Mouse (Mus musculus) MEL (cell line): ENCODE measurements around the gene Rassf8.

Experiments
- BHLHE40 ChIP-seq: IDR thresholded peaks from 2 replicates; pipeline ENCODE4 v1.6.1; 2012; ENCODE audit warnings: low read depth, mild to moderate bottlenecking, inconsistent platforms, low read length, improper control_type of control experiment, borderline replicate concordance
- CTCF ChIP-seq, 3 experiments: IDR thresholded peaks in 2 of 3; conservative IDR thresholded peaks in 1 of 3; 2 replicates each; pipeline ENCODE4 v1.5.1; 2011 to 2012; ENCODE audit warnings: low read length in 3 of 3, low read depth in 2 of 3, mild to moderate bottlenecking in 2 of 3, improper control_type of control experiment in 1 of 3, inconsistent platforms in 1 of 3, mixed read lengths in 1 of 3, moderate library complexity in 1 of 3; ENCODE audit not compliant: control insufficient read depth in 1 of 3, insufficient read depth in 1 of 3, poor library complexity in 1 of 3, severe bottlenecking in 1 of 3
- EP300 ChIP-seq, 2 experiments: IDR thresholded peaks; 2 replicates each; pipeline ENCODE4 v1.6.1; 2011; ENCODE audit warnings: improper control_type of control experiment in 2 of 2, low read length in 2 of 2, low read depth in 1 of 2, mild to moderate bottlenecking in 1 of 2
- GABPA ChIP-seq: IDR thresholded peaks from 2 replicates; pipeline ENCODE4 v1.6.1; 2012; ENCODE audit warnings: low read depth, mild to moderate bottlenecking, inconsistent platforms, low read length, improper control_type of control experiment, moderate library complexity
- HCFC1 ChIP-seq: IDR thresholded peaks from 2 replicates; pipeline ENCODE4 v1.6.1; 2012; ENCODE audit warnings: low read depth, mild to moderate bottlenecking, inconsistent platforms, low read length, improper control_type of control experiment, moderate library complexity
- JUND ChIP-seq: IDR thresholded peaks from 2 replicates; pipeline ENCODE4 v1.6.1; 2011; ENCODE audit warnings: low read depth, mild to moderate bottlenecking, improper control_type of control experiment, low read length
- MAZ ChIP-seq: IDR thresholded peaks from 2 replicates; pipeline ENCODE4 v1.6.1; 2012; ENCODE audit warnings: low read depth, mild to moderate bottlenecking, inconsistent platforms, low read length, improper control_type of control experiment
- MXI1 ChIP-seq: IDR thresholded peaks from 2 replicates; pipeline ENCODE4 v1.6.1; 2011; ENCODE audit warnings: mild to moderate bottlenecking, low read depth, low read length, improper control_type of control experiment
- POLR2A ChIP-seq, 2 experiments: IDR thresholded peaks; 2 replicates each; pipeline ENCODE4 v1.6.1; 2011 to 2012; ENCODE audit warnings: low read length in 2 of 2, mild to moderate bottlenecking in 2 of 2, control low read depth in 1 of 2, improper control_type of control experiment in 1 of 2, low read depth in 1 of 2, moderate library complexity in 1 of 2; ENCODE audit not compliant: control insufficient read depth in 1 of 2, insufficient read depth in 1 of 2, poor library complexity in 1 of 2
- TBP ChIP-seq: IDR thresholded peaks from 2 replicates; pipeline ENCODE4 v1.8.0; 2011; ENCODE audit warnings: low read depth, low read length, improper control_type of control experiment
- USF1 ChIP-seq: IDR thresholded peaks from 2 replicates; pipeline ENCODE4 v1.6.1; 2014; ENCODE audit warnings: low read depth, mild to moderate bottlenecking, inconsistent platforms, low read length, improper control_type of control experiment, moderate library complexity
- USF2 ChIP-seq, 2 experiments: IDR thresholded peaks; 2 replicates each; pipeline ENCODE4 v1.6.1; 2011 to 2012; ENCODE audit warnings: improper control_type of control experiment in 2 of 2, low read length in 2 of 2, borderline replicate concordance in 1 of 2, inconsistent platforms in 1 of 2, low read depth in 1 of 2, mild to moderate bottlenecking in 1 of 2; ENCODE audit not compliant: insufficient read depth in 1 of 2
- ZKSCAN1 ChIP-seq: IDR thresholded peaks from 2 replicates; pipeline ENCODE4 v1.6.1; 2012; ENCODE audit warnings: low read depth, mild to moderate bottlenecking, inconsistent platforms, low read length, improper control_type of control experiment, moderate library complexity

DNA sequence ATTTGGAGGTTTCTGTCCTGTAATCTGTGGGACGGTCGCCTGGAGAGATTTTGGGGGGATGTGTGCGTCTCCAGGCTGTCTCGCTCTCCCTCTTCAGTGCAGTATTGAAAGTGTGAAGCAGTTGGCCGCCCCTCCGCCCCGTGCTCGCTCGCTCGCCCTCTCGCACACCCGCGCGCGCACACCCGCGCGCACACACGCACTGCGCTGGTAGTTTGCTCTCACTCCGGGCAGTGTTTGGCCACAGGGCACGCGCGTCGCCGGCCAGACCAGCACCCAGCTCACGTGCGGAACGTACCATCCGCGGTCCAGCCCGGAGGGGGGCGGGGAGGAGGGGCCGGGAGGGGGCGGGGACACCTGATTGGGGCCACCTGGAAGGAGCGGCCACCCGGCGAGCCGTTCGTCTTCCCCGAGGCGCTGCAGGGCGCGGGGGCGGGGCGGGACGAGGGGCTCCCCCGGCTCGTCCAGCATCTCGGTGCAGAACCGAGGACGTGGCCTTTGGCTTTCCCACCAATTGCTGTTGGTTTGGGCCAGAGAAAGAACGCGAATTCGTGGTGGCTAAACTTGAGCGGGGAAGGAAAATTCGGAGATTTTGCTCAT, 118.8 kb downstream of the Rassf8 start, which contains the start of gene Bhlhe41:
- TF ChIP-seq JUND = no peak
- TF ChIP-seq CTCF (IDR thresholded peaks at IDR 0.05 in 2 of 3, conservative IDR thresholded peaks at IDR 0.05 in 1 of 3; ENCODE audit: control insufficient read depth in 1 of 3, insufficient read depth in 1 of 3, low read depth in 2 of 3, low read length in 3 of 3, poor library complexity in 1 of 3, severe bottlenecking in 1 of 3) = no peak
- TF ChIP-seq USF2 (IDR thresholded peaks at IDR 0.05; ENCODE audit: borderline replicate concordance in 1 of 2, insufficient read depth in 1 of 2, low read depth in 1 of 2, low read length in 2 of 2) = no peak
- no peak for TF ChIP-seq TBP
- no peak for TF ChIP-seq USF1
- no peak for TF ChIP-seq POLR2A (IDR thresholded peaks at IDR 0.05; ENCODE audit: control insufficient read depth in 1 of 2, insufficient read depth in 1 of 2, low read depth in 1 of 2, low read length in 2 of 2, poor library complexity in 1 of 2)
- TF ChIP-seq MAZ = no peak
- no peak for TF ChIP-seq BHLHE40
- no peak for TF ChIP-seq ZKSCAN1
- TF ChIP-seq EP300 (IDR thresholded peaks at IDR 0.05; ENCODE audit: low read depth in 1 of 2, low read length in 2 of 2) = no peak
- no peak for TF ChIP-seq GABPA
- no peak for TF ChIP-seq MXI1
- no peak for TF ChIP-seq HCFC1
